Mouse (Mus musculus): Measurements from ENCODE around the gene Tmem231. TPM values are rescaled to one million over a fixed set of nuclear protein-coding genes. Genes with fewer than 3 reads are reported as not detected.

Tmem231 gene
- total RNA-seq, 2 experiments from 2014 or later: 11.7 to 13.9 TPM

- DNase-seq (ENCODE audit: low spot score in 2 of 2): no peak
- Histone ChIP-seq H3K4me3 (no peak overlapping the region), H3K27ac (no peak overlapping the region)
- no peak for TF ChIP-seq CTCF (conservative IDR thresholded peaks at IDR 0.05)
Measured at GRCm38 (mm10) chr8:111888091-111888650, 45.5 kb downstream of the Tmem231 start.

GRCm38 (mm10) chr8:111887479-111887878 is 46.2 kb downstream of the Tmem231 start:
- no peak for DNase-seq (ENCODE audit: low spot score in 2 of 2)
- Histone ChIP-seq H3K4me3 (no peak overlapping the region), H3K27ac (no peak overlapping the region)
- no peak for TF ChIP-seq CTCF (conservative IDR thresholded peaks at IDR 0.05)

GRCm38 (mm10) chr8:111883615-111884014 is 50.1 kb downstream of the Tmem231 start:
- no peak overlapping the region for H3K4me3 ChIP-seq
- no peak for TF ChIP-seq CTCF (conservative IDR thresholded peaks at IDR 0.05)
- no peak overlapping the region for H3K27ac ChIP-seq
- no peak for DNase-seq (ENCODE audit: low spot score in 2 of 2)

- DNase-seq (ENCODE audit: low spot score in 2 of 2): peak; percentile 20 to 62
- Histone ChIP-seq H3K27ac (no peak overlapping the region), H3K4me3 (no peak overlapping the region)
- peak; percentile 84 for TF ChIP-seq CTCF (conservative IDR thresholded peaks at IDR 0.05)
Measured at GRCm38 (mm10) chr8:111881591-111881990, 52.1 kb downstream of the Tmem231 start.

GRCm38 (mm10) chr8:111877711-111878110 is 56.0 kb downstream of the Tmem231 start:
- H3K4me3 ChIP-seq: no peak overlapping the region
- peak; percentile 30; the same call in 1 of the 2 replicates for TF ChIP-seq CTCF (conservative IDR thresholded peaks at IDR 0.05)
- H3K27ac ChIP-seq: no peak overlapping the region
- no peak for DNase-seq (ENCODE audit: low spot score in 2 of 2)

- DNase-seq (ENCODE audit: low spot score in 2 of 2): peak; percentile 96 to 99
- peak within 1 kb of the TSS; percentile 99 for H3K4me3 ChIP-seq
- TF ChIP-seq CTCF (conservative IDR thresholded peaks at IDR 0.05): peak; percentile 98
- H3K27ac ChIP-seq: peak within 1 kb of the TSS; percentile 92
Measured at GRCm38 (mm10) chr8:111876355-111876948, 57.2 kb downstream of the Tmem231 start, which contains the start of gene Tmem170. Gene Tmem170 (minus strand): TSS chr8:111876750.

GRCm38 (mm10) chr8:111875758-111876157 is 57.9 kb downstream of the Tmem231 start:
- Histone ChIP-seq H3K27ac (peak overlapping the region; percentile 92; the same call in 1 of the 2 replicates), H3K4me3 (peak overlapping the region; percentile 99)
- no peak for DNase-seq (ENCODE audit: low spot score in 2 of 2)
- TF ChIP-seq CTCF (conservative IDR thresholded peaks at IDR 0.05): no peak

- Histone ChIP-seq H3K27ac (no peak overlapping the region), H3K4me3 (no peak overlapping the region)
- TF ChIP-seq CTCF (conservative IDR thresholded peaks at IDR 0.05): no peak
- DNase-seq (ENCODE audit: low spot score in 2 of 2): no peak
Measured at GRCm38 (mm10) chr8:111871278-111871677, 62.4 kb downstream of the Tmem231 start.

- H3K4me3 ChIP-seq: no peak overlapping the region
- TF ChIP-seq CTCF (conservative IDR thresholded peaks at IDR 0.05): no peak
- H3K27ac ChIP-seq: no peak overlapping the region
- no peak for DNase-seq (ENCODE audit: low spot score in 2 of 2)
Measured at GRCm38 (mm10) chr8:111870379-111870778, 63.3 kb downstream of the Tmem231 start.

GRCm38 (mm10) chr8:111868664-111869063 is 65.0 kb downstream of the Tmem231 start:
- Histone ChIP-seq H3K27ac (no peak overlapping the region), H3K4me3 (no peak overlapping the region)
- TF ChIP-seq CTCF (conservative IDR thresholded peaks at IDR 0.05): no peak
- DNase-seq (ENCODE audit: low spot score in 2 of 2): no peak

- no peak for TF ChIP-seq CTCF (conservative IDR thresholded peaks at IDR 0.05)
- Histone ChIP-seq H3K4me3 (no peak overlapping the region), H3K27ac (no peak overlapping the region)
- peak in 1 of 2 experiments; percentile 32 for DNase-seq (ENCODE audit: low spot score in 2 of 2)
Measured at GRCm38 (mm10) chr8:111865857-111866256, 67.8 kb downstream of the Tmem231 start.

- DNase-seq (ENCODE audit: low spot score in 2 of 2): no peak
- H3K27ac ChIP-seq: no peak overlapping the region
- TF ChIP-seq CTCF (conservative IDR thresholded peaks at IDR 0.05): no peak
- H3K4me3 ChIP-seq: no peak overlapping the region
Measured at GRCm38 (mm10) chr8:111865130-111865852, 68.4 kb downstream of the Tmem231 start.

GRCm38 (mm10) chr8:111864648-111865047 is 69.0 kb downstream of the Tmem231 start:
- Histone ChIP-seq H3K4me3 (no peak overlapping the region), H3K27ac (no peak overlapping the region)
- no peak for DNase-seq (ENCODE audit: low spot score in 2 of 2)
- TF ChIP-seq CTCF (conservative IDR thresholded peaks at IDR 0.05): no peak

Data from layer of hippocampus, adult 2 months (tissue).